Mouse (Mus musculus) heart, embryonic 12.5 days (tissue): ENCODE measurements around the gene Dmgdh. TPM values are rescaled to one million over a fixed set of nuclear protein-coding genes. Genes with fewer than 3 reads are reported as not detected.

Experiments used
- microRNA-seq: library from miRNA; unstranded; fragments of <30 nt; microRNA quantifications from one replicate; pipeline ENCODE4, GENCODE M21; 2017
- polyA plus RNA-seq: library from polyadenylated mRNA; unstranded; fragments of >200 nt; fragmentation: Nextera tagmentation; extraction: Ambion mirVana; gene quantifications from 2 replicates; pipeline ENCODE4 v1.2.1, GENCODE M21; 2016

The Dmgdh gene
- polyA plus RNA-seq, 1 experiment from 2014 or later, result 0.42 TPM

Small RNA genes within 50 kb of the gene (microRNA-seq; reads per million reads assigned to microRNA genes)
- gene Mir5624, result not detected

Other genes starting within 250 kb of the Dmgdh start
- 8.6 and 9.1 TPM in 2 replicates for gene Jmy, start 174.6 kb upstream of the Dmgdh start, polyA plus RNA-seq
- gene Bhmt, start 36.5 kb upstream of the Dmgdh start, polyA plus RNA-seq, result 0.32 TPM in 1 of 2 replicates, not detected in the other
- 0.19 and 0.31 TPM in 2 replicates for gene Bhmt2, start 131 bp upstream of the Dmgdh start, polyA plus RNA-seq
- gene Arsb, start 97.2 kb downstream of the Dmgdh start, polyA plus RNA-seq, result 7.6 and 8.1 TPM in 2 replicates